Mouse (Mus musculus): ENCODE data around the gene AI413582. TPM values are rescaled to one million over a fixed set of nuclear protein-coding genes. Genes with fewer than 3 reads are reported as not detected.

The AI413582 gene
- total RNA-seq, 2 experiments from 2014 or later = 61.2 to 61.6 TPM

DNA sequence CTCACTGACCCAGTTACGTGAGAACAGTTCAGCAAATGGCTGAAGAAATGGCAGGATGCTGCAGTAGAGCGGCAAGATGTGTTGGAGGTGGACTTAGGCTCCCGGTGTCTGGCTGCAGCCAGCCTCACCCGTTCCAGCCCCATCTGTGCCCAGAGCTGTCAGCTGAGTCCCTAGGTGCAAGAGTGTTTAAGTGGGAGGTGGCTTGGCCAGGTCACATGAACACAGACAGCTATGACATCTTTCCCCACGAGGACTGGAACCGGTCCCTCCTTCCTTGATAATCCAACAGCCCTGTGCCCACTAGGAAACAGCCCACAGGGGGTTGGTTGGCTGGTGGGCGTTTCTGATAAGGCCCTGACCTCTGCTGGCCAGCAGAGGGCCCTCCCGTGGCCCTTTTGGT, 37.5 kb downstream of the AI413582 start:
- no peak for DNase-seq
- intact Hi-C loops (cut with DNase I) = no loop called here

DNA sequence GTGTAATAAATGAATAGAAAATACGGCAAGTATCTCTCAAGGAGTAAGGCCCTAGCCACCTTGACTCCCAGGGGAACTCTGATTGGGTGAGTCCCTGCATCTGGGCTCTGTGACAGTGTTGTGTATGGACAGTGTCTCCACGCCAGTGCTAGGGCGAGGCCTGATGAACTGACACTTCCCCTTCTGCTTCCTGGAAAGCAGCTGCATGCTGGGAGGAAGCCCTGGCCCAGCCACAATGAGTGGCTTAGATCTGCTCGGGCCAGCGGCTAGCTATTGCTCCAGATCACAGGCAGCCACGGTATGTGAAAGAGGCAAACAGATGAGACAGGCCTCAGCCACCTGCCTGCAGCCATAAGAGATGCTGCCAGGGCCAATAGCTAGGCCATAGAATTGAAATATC, 38.4 kb downstream of the AI413582 start:
- intact Hi-C loops (cut with DNase I) = no loop called here
- no peak for DNase-seq

DNA sequence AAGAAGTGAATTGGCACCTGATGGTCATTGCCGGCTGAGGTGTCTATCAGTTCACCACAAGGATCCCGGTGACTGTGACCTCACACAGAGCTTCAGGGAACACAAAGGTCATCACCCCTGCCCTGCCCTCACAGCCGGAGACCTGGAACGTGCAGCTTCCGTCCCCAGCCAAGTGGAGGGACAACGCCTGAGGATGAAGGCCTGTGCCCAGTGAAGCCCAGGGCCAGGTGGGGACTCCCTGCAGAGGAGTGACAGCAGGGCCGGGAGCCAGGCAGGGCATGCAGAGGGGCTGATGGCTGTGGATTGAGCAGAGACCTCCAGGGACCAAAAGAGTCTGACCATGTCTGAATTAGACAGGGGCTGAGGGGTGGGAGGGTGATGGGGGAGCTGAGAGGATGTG, 42.4 kb downstream of the AI413582 start:
- intact Hi-C loops (cut with DNase I) = loop anchor here (5.0 kb wide), 1 partner anchor 491 kb away; no protein-coding TSS in a partner anchor
- DNase-seq = no peak

DNA sequence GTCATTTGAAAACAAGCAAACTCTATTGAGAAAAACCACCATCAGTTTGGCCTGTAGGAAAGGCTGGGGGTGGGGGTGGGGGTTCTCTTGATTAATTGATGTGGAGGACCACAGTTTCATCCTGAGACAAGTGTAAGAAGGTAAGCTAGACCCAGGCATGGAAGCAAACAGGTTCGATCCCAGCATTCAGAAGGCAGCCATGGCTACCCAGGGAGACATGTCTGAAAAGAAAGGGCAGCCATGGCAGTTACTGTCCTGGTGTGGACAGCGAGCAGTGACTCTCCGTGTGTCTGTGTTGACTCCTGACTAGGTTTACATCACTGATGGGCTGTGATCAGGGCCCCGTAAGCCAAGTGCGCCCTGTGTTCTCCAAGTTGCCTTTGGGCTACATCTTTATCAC, 44.3 kb downstream of the AI413582 start, which contains the start of gene Grm4:
Grm4 (minus strand) TSS at position 101 of the 400 bp plus-strand sequence.
- DNase-seq = no peak
- intact Hi-C loops (cut with DNase I) = loop anchor here (5.0 kb wide), 1 partner anchor 489 kb away; no protein-coding TSS in a partner anchor

DNA sequence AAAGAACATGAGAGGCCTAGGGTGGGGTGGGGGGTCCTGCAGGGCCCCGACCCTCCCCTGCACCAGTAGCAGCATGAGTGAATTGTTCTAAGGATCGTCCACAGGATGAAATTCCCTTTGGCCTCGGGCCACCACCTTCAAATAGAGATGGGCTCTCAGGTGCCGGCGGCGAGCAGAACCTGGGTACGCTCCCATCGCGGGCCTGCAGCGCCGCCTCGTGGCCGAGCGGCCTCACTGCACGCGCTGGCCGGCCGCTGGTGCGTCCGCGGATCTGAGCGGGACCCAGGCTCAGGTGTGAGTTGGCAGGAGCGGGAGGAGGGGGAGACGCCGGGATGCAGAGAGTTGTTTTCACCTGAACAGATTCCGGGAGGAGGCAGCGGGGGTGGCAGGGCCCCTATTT, 45.0 kb downstream of the AI413582 start:
- intact Hi-C loops (cut with DNase I) = loop anchor here (5.0 kb wide), 1 partner anchor 488 kb away; no protein-coding TSS in a partner anchor
- DNase-seq = peak; percentile 74

DNA sequence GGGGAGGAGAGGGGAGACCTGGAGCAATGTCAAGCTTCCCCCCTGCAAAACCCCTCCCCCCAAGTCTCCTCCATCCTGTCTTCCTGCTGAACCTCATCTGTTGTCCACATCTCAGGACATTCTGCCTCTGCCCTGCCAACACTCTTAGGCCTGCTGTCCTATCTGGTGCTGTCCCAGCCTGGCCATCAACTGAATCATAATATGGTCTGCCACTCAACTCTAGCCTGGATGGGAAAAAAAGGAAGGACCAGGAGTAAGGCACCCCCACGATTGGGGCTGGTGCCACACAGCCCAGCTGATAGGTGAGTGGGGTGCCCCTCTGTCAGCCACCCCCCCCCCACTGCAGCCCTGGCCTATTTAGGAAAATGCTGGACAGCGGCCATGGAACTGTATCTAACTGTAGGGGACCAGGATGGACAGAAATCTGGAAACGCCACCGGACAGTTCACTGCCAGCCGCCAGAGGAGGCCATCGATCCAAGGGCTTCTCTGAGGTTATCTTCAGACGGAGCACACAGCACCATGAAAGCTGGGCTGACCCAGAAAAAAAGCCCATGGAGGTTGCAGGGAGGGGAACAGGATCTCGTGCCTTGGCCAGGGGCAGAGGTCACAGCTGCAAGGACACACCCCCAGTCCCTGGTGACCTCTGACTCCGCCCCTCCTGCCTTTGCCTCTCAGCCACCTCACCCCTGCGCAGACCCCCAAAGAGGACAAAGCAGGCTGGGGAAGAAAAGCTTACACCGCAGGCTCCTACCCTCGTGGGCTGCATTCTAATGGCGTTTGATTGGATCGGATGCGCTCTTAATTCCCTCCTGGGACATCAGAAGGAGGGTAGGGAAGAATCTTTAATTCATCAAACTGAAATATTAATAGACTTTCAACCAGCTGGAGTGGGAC, 46.6 kb downstream of the AI413582 start:
- DNase-seq = no peak

DNA sequence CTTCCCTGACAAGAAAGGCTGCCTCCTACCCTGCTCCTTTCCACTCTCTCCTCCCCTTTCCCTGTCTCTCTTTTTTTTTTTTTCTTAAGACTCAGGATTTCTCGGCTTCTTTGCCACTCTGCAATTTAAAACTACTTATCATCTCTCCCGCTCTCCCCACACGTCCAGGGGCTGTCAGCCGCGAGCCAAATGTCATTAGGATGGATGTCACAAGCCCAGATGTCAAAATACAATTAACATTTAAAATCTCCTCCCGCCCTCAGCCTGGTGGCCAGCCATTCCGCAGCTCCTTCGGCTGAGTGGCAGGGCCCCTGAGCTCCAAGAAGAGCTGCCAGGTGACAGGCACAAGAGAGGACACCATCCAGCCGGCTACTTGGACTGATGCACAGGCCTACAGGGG, 47.3 kb downstream of the AI413582 start:
- DNase-seq = no peak
- intact Hi-C loops (cut with DNase I) = no loop called here

More for the DNA sequence above, 46.6 kb downstream of the AI413582 start:
- intact Hi-C loops (cut with DNase I) = no loop called here

DNA sequence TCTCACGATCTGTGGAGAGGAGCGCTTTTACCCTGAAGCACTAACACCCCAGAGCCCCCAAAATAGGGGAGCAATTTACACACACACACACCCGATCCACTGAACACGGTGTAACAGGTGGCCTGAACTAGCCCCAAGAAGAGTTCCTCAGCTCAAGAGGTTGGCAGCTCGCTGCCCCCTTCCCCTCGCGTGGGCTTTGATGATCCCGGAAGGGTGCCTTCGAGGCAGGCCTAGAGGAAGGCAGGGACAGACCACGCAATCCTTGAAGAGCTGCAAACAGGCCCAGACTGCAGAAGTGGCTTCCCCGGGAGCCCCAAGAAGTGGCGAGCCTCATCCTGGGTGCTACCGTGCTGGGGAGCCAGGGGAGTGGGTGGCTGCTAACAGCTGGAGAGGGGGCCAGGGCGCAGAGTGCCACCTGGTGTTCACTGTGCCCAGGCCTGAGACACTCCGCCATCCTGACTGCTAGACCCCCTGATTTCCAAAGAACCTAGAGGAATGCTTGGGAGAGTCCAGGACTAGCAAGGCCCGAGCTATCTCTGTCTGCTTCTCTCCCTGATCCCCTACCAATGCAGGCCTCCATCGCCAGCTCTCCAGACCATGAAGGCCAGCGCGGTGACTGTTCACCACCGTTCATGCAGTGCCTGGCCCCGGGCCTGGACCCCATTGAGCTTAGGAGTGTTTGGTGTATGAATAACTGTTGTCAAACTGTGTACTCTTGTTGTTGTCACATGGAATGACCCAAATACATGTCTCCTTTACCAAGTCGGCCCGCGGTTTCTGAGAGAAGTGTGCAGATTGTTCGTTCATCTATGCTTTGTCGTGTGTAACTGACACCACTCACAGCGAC, 51.4 kb downstream of the AI413582 start:
- intact Hi-C loops (cut with DNase I) = no loop called here
- DNase-seq = no peak

Other genes with a start within 250 kb of the AI413582 start
- 10 to 100 TPM; 14.4 to 18.2 TPM for gene Grm4, start 44.4 kb downstream of the AI413582 start, total RNA-seq (2021)
- 10 to 100 TPM; 43.6 to 45.5 TPM for gene Hmga1, start 9.3 kb downstream of the AI413582 start, total RNA-seq (2021)
- 100 to 1,000 TPM; 506 to 527 TPM for gene Nudt3, start 57.7 kb upstream of the AI413582 start, total RNA-seq (2021)
- gene RPS10-NUDT3, start 69.5 kb upstream of the AI413582 start, total RNA-seq (2021) = not detected
- 100 to 1,000 TPM; 695 to 751 TPM for gene Rps10, start 70.9 kb upstream of the AI413582 start, total RNA-seq (2021)
- gene Pacsin1, start 89.8 kb upstream of the AI413582 start, total RNA-seq (2021) = 10 to 100 TPM; 66.7 to 77.1 TPM
- 1 to 10 TPM; 2.8 to 5.8 TPM for gene Spdef, start 163.2 kb upstream of the AI413582 start, total RNA-seq (2021)